Mouse (Mus musculus) hindbrain, embryonic 16.5 days (tissue): ENCODE data around the gene Ncoa7. TPM values are rescaled to one million over a fixed set of nuclear protein-coding genes. Genes with fewer than 3 reads are reported as not detected.
A peak's percentile ranks its signal among the peaks of the same experiment; 100 is the strongest.

Experiments used
- ATAC-seq: fragments of 200-750 bp; cut with Nextera tagmentation; 2 replicates; pipeline ENCODE4 v1.8.0; 2017; ENCODE audit warnings: moderate TSS enrichment, moderate library complexity
- H3K27ac ChIP-seq: fragments of 300-500 bp; sonication (generic); 2 replicates; pipeline ENCODE4 v1.5.1; 2014; ENCODE audit warnings: low read depth, mild to moderate bottlenecking, control low read depth, low read length, moderate library complexity
- H3K27me3 ChIP-seq: fragments of 300-500 bp; sonication (generic); replicated peaks from 2 replicates; pipeline ENCODE4 v1.6.1; 2014; ENCODE audit warnings: low read length; ENCODE audit not compliant: control insufficient read depth, insufficient read depth
- H3K36me3 ChIP-seq: fragments of 300-500 bp; sonication (generic); 2 replicates; pipeline ENCODE4 v1.6.1; 2014; ENCODE audit warnings: mild to moderate bottlenecking, low read length, moderate library complexity, mixed read lengths; ENCODE audit not compliant: control insufficient read depth, insufficient read depth
- H3K4me1 ChIP-seq: fragments of 300-500 bp; sonication (generic); 2 replicates; pipeline ENCODE4 v1.6.1; 2014; ENCODE audit warnings: low read depth, low read length; ENCODE audit not compliant: control insufficient read depth, insufficient read depth
- H3K4me2 ChIP-seq: fragments of 300-500 bp; sonication (generic); 2 replicates; pipeline ENCODE4 v1.6.1; 2014; ENCODE audit warnings: mild to moderate bottlenecking, low read length, control low read depth, moderate library complexity
- H3K4me3 ChIP-seq: fragments of 300-500 bp; sonication (generic); 2 replicates; pipeline ENCODE4 v1.5.1; 2014; ENCODE audit warnings: mild to moderate bottlenecking, low read length, control low read depth, moderate library complexity
- H3K9ac ChIP-seq: fragments of 300-500 bp; sonication (generic); 2 replicates; pipeline ENCODE4 v1.6.1; 2014; ENCODE audit warnings: low read depth, mild to moderate bottlenecking, control low read depth, low read length, moderate library complexity
- H3K9me3 ChIP-seq: fragments of 300-500 bp; sonication (generic); 2 replicates; pipeline ENCODE4 v1.6.1; 2014; ENCODE audit warnings: mild to moderate bottlenecking, low read length, moderate library complexity; ENCODE audit not compliant: control insufficient read depth
- WGBS: fragments of 180-500 bp; shearing (Covaris S2); extraction: QIAGEN DNeasy Blood & Tissue Kit; methylation state at CpG from one replicate; pipeline ENCODE4 v1.1.7; 2014; 5-methylcytosine and 5-hydroxymethylcytosine counted together
- polyA plus RNA-seq: library from polyadenylated mRNA; unstranded; fragments of >200 nt; fragmentation: Nextera tagmentation; extraction: Ambion mirVana; gene quantifications from 2 replicates; pipeline ENCODE4 v1.2.1, GENCODE M21; 2015

Gene Ncoa7
- polyA plus RNA-seq, 1 experiment from 2014 or later, result 26.1 TPM

GRCm38 (mm10) chr10:30737323-30737722 is 65.8 kb downstream of the Ncoa7 start:
- 91% methylated on average over 2 of the region's 2 CpGs for WGBS
- no peaks in the 10 kb centered on the region for H3K27me3 ChIP-seq
- ATAC-seq, result peak; percentile 34; the same call in 1 of the 2 replicates

GRCm38 (mm10) chr10:30733148-30733785 is 69.9 kb downstream of the Ncoa7 start:
- no peaks in the 10 kb centered on the region for H3K27me3 ChIP-seq
- no peaks in the 10 kb centered on the region for H3K4me1 ChIP-seq
- H3K9ac ChIP-seq, result no peak overlapping the region
- ATAC-seq, result no peak
- WGBS, result 49% methylated on average over 2 of the region's 2 CpGs
- no peaks in the 10 kb centered on the region for H3K36me3 ChIP-seq
- H3K4me2 ChIP-seq, result no peak overlapping the region
- no peaks in the 10 kb centered on the region for H3K9me3 ChIP-seq
- H3K27ac ChIP-seq, result no peak overlapping the region
- H3K4me3 ChIP-seq, result no peak overlapping the region

More at GRCm38 (mm10) chr10:30737323-30737722, 65.8 kb downstream of the Ncoa7 start:
- no peaks in the 10 kb centered on the region for H3K4me1 ChIP-seq
- no peak overlapping the region for H3K4me2 ChIP-seq
- H3K9ac ChIP-seq, result no peak overlapping the region
- H3K36me3 ChIP-seq, result no peaks in the 10 kb centered on the region
- no peak overlapping the region for H3K4me3 ChIP-seq
- no peak overlapping the region for H3K27ac ChIP-seq
- H3K9me3 ChIP-seq, result no peaks in the 10 kb centered on the region

GRCm38 (mm10) chr10:30731321-30731914 is 71.7 kb downstream of the Ncoa7 start:
- no peak overlapping the region for H3K9ac ChIP-seq

GRCm38 (mm10) chr10:30730791-30731190 is 72.3 kb downstream of the Ncoa7 start:
- H3K4me3 ChIP-seq, result no peak overlapping the region
- no peaks in the 10 kb centered on the region for H3K27me3 ChIP-seq
- H3K36me3 ChIP-seq, result no peaks in the 10 kb centered on the region
- no peak overlapping the region for H3K9ac ChIP-seq
- H3K27ac ChIP-seq, result no peak overlapping the region
- H3K9me3 ChIP-seq, result no peaks in the 10 kb centered on the region
- H3K4me1 ChIP-seq, result no peaks in the 10 kb centered on the region
- no peak overlapping the region for H3K4me2 ChIP-seq
- WGBS, result 81% methylated on average over 1 of the region's 1 CpGs
- no peak for ATAC-seq

More at GRCm38 (mm10) chr10:30731321-30731914, 71.7 kb downstream of the Ncoa7 start:
- H3K27ac ChIP-seq, result no peak overlapping the region
- peak; percentile 16; the same call in 1 of the 2 replicates for ATAC-seq
- no peaks in the 10 kb centered on the region for H3K9me3 ChIP-seq
- 84% methylated on average over 3 of the region's 3 CpGs for WGBS
- H3K4me2 ChIP-seq, result no peak overlapping the region
- H3K27me3 ChIP-seq, result no peaks in the 10 kb centered on the region
- no peak overlapping the region for H3K4me3 ChIP-seq
- no peaks in the 10 kb centered on the region for H3K4me1 ChIP-seq
- H3K36me3 ChIP-seq, result no peaks in the 10 kb centered on the region

- no peak overlapping the region for H3K4me3 ChIP-seq
- peak; percentile 39; the same call in 1 of the 2 replicates for ATAC-seq
- no peak overlapping the region for H3K27ac ChIP-seq
- WGBS, result 80% methylated on average over 5 of the region's 5 CpGs
- no peaks in the 10 kb centered on the region for H3K36me3 ChIP-seq
- H3K9me3 ChIP-seq, result no peaks in the 10 kb centered on the region
- H3K27me3 ChIP-seq, result no peaks in the 10 kb centered on the region
- H3K9ac ChIP-seq, result no peak overlapping the region
- no peak overlapping the region for H3K4me2 ChIP-seq
- H3K4me1 ChIP-seq, result no peaks in the 10 kb centered on the region
These were observed 73.7 kb downstream of the Ncoa7 start for GRCm38 (mm10) chr10:30729157-30730096.

- H3K27ac ChIP-seq, result no peak overlapping the region
- H3K27me3 ChIP-seq, result no peaks in the 10 kb centered on the region
- no peak for ATAC-seq
- H3K4me2 ChIP-seq, result no peak overlapping the region
- no peaks in the 10 kb centered on the region for H3K9me3 ChIP-seq
- no peak overlapping the region for H3K9ac ChIP-seq
- H3K36me3 ChIP-seq, result no peaks in the 10 kb centered on the region; the same call in none of the 2 replicates
- H3K4me1 ChIP-seq, result no peaks in the 10 kb centered on the region
- no peak overlapping the region for H3K4me3 ChIP-seq
- WGBS, result 90% methylated on average over 1 of the region's 1 CpGs
These were observed 80.1 kb downstream of the Ncoa7 start for GRCm38 (mm10) chr10:30723014-30723413.

GRCm38 (mm10) chr10:30720556-30720955 is 82.6 kb downstream of the Ncoa7 start:
- H3K4me2 ChIP-seq, result no peak overlapping the region
- no peaks in the 10 kb centered on the region for H3K9me3 ChIP-seq
- H3K4me3 ChIP-seq, result no peak overlapping the region
- no peaks in the 10 kb centered on the region for H3K4me1 ChIP-seq
- no peak overlapping the region for H3K27ac ChIP-seq
- WGBS, result 95% methylated on average over 3 of the region's 3 CpGs
- ATAC-seq, result peak; percentile 26; the same call in 1 of the 2 replicates
- no peak overlapping the region for H3K9ac ChIP-seq
- H3K36me3 ChIP-seq, result no peaks in the 10 kb centered on the region; the same call in none of the 2 replicates
- no peaks in the 10 kb centered on the region for H3K27me3 ChIP-seq

- Histone ChIP-seq H3K4me3 (no peak overlapping the region), H3K4me1 (no peaks in the 10 kb centered on the region), H3K4me2 (no peak overlapping the region), H3K9ac (no peak overlapping the region), H3K36me3 (no peaks in the 10 kb centered on the region; the same call in none of the 2 replicates), H3K9me3 (no peaks in the 10 kb centered on the region), H3K27me3 (no peaks in the 10 kb centered on the region), H3K27ac (no peak overlapping the region)
- ATAC-seq, result peak; percentile 48; the same call in 1 of the 2 replicates
- WGBS, result 91% methylated on average over 1 of the region's 1 CpGs
These were observed 83.2 kb downstream of the Ncoa7 start for GRCm38 (mm10) chr10:30719947-30720346.
